In genomic region chr10:111163601-111164240, GRCm38 (mm10) we compare ENCODE assay signal across 8 mouse cellular contexts. TPM values are rescaled to one million over a fixed set of nuclear protein-coding genes. Genes with fewer than 3 reads are reported as not detected.
DNase-seq lines count a peak whose midpoint lies in the region; ATAC-seq and TF ChIP-seq lines count a peak whose summit lies in the region.

No protein-coding gene starts in this region.

- H3K9me3 ChIP-seq in kidney, postnatal 0 days (replicated peaks; ENCODE audit: low read length): no peaks in the 10 kb centered on the region
- H3K9me3 ChIP-seq in hindbrain, embryonic 15.5 days: no peaks in the 10 kb centered on the region
- no peaks in the 10 kb centered on the region for H3K9me3 ChIP-seq in neural tube, embryonic 12.5 days

- no peak for ATAC-seq in kidney, postnatal 0 days (replicated peaks; ENCODE audit: low FRiP score, low read depth)
- ATAC-seq in hindbrain, embryonic 15.5 days (ENCODE audit: low FRiP score, low read depth): no peak
- ATAC-seq in neural tube, embryonic 12.5 days (ENCODE audit: low FRiP score, low read depth): no peak

- H3K9ac ChIP-seq in kidney, postnatal 0 days (ENCODE audit: low read depth, low read length): no peak overlapping the region
- H3K9ac ChIP-seq in hindbrain, embryonic 15.5 days: 0 out of 2 replicates have a peak overlapping the region, but pooled peaks have one; percentile 64
- no peak overlapping the region for H3K9ac ChIP-seq in neural tube, embryonic 12.5 days

- H3K27ac ChIP-seq in kidney, postnatal 0 days: peak overlapping the region; percentile 90
- H3K27ac ChIP-seq in hindbrain, embryonic 15.5 days (replicated peaks): peak overlapping the region; percentile 92
- H3K27ac ChIP-seq in neural tube, embryonic 12.5 days: 0 out of 2 replicates have a peak overlapping the region, but pooled peaks have one; percentile 66

- no peaks in the 10 kb centered on the region for H3K36me3 ChIP-seq in kidney, postnatal 0 days (ENCODE audit: insufficient read depth, low read length)
- H3K36me3 ChIP-seq in hindbrain, embryonic 15.5 days: no peaks in the 10 kb centered on the region
- H3K36me3 ChIP-seq in neural tube, embryonic 12.5 days: no peaks in the 10 kb centered on the region

- H3K4me1 ChIP-seq in kidney, postnatal 0 days (replicated peaks; ENCODE audit: insufficient read depth, low read length): no peaks in the 10 kb centered on the region
- peaks cover 19% of the 10 kb centered on the region for H3K4me1 ChIP-seq in hindbrain, embryonic 15.5 days (replicated peaks)
- H3K4me1 ChIP-seq in neural tube, embryonic 12.5 days: 0 out of 2 replicates have a peak, but pooled peaks cover 3% of the 10 kb centered on the region

- intact Hi-C loops in left cerebral cortex, postnatal 36 days (cut with DNase I): no loop called here

- H3K4me3 ChIP-seq in kidney, postnatal 0 days (replicated peaks; ENCODE audit: low read depth, low read length): peak overlapping the region; percentile 89; the same call in 1 of the 2 replicates
- H3K4me3 ChIP-seq in hindbrain, embryonic 15.5 days: peak overlapping the region; percentile 87
- peak overlapping the region; percentile 91 for H3K4me3 ChIP-seq in neural tube, embryonic 12.5 days

- 23% methylated on average over 9 of the region's 9 CpGs for WGBS in kidney, postnatal 0 days
- WGBS in hindbrain, embryonic 15.5 days: 29% methylated on average over 9 of the region's 9 CpGs
- WGBS in neural tube, embryonic 12.5 days: 31% methylated on average over 9 of the region's 9 CpGs

- peak overlapping the region; percentile 66 for H3K4me2 ChIP-seq in kidney, postnatal 0 days (ENCODE audit: low read length)
- H3K4me2 ChIP-seq in hindbrain, embryonic 15.5 days: peak overlapping the region; percentile 60
- peak overlapping the region; percentile 73 for H3K4me2 ChIP-seq in neural tube, embryonic 12.5 days (replicated peaks)

- DNase-seq in kidney, postnatal 0 days (ENCODE audit: low spot score): peak; percentile 36
- no peak for DNase-seq in kidney, postnatal 4 days
- peak; percentile 24 for DNase-seq in brain, adult 2 months (ENCODE audit: low read depth, low spot score)
- DNase-seq in left cerebral cortex, postnatal 36 days (ENCODE audit: low spot score in 2 of 2): no peak
- DNase-seq in right cerebral cortex, postnatal 10 days (ENCODE audit: low spot score in 2 of 2): no peak
- DNase-seq in layer of hippocampus, postnatal 36 days: no peak

- no peak for TF ChIP-seq CTCF in kidney, postnatal 0 days (IDR thresholded peaks at IDR 0.05; ENCODE audit: low read depth)

- no peaks in the 10 kb centered on the region for H3K27me3 ChIP-seq in kidney, postnatal 0 days (ENCODE audit: insufficient read depth, low read length)
- no peaks in the 10 kb centered on the region for H3K27me3 ChIP-seq in hindbrain, embryonic 15.5 days
- no peaks in the 10 kb centered on the region for H3K27me3 ChIP-seq in neural tube, embryonic 12.5 days (replicated peaks)

RNA-seq across cellular contexts. Expression of gene Osbpl8, which starts 0.8 kb away (rescaled TPM):
- 11.0 and 11.8 TPM in 2 replicates for polyA plus RNA-seq in kidney, postnatal 0 days (2015; fragmentation: Nextera tagmentation; extraction: Ambion mirVana)
- 16.1 and 16.5 TPM in 2 replicates for polyA plus RNA-seq in hindbrain, embryonic 15.5 days (2015; fragmentation: Nextera tagmentation; extraction: Ambion mirVana)
- polyA plus RNA-seq in neural tube, embryonic 12.5 days (2016; fragmentation: Nextera tagmentation; extraction: Ambion mirVana): 18.3 and 20.7 TPM in 2 replicates
- total RNA-seq in left cerebral cortex, postnatal 36 days (2021): 10 to 100 TPM; 83.9 to 99.7 TPM
- 10 to 100 TPM; 62.1 to 62.4 TPM for total RNA-seq in layer of hippocampus, postnatal 36 days (2021)

Comparison
In these comparisons a context has a peak if more than half of its experiments do, and no peak if none do; other contexts are left out.
1. DNase-seq: peak in kidney, postnatal 0 days (single experiment) and brain, adult 2 months (single experiment); none in kidney, postnatal 4 days (0 of 2), left cerebral cortex, postnatal 36 days (0 of 2), right cerebral cortex, postnatal 10 days (0 of 2) and layer of hippocampus, postnatal 36 days (0 of 2).
2. Peak in every context shown above with its lines, with median percentiles within 50 percentile points of each other: H3K27ac ChIP-seq, H3K4me2 ChIP-seq and H3K4me3 ChIP-seq.